ENCODE assay signal across 9 mouse cellular contexts in genomic region chr11:51585608-51586252, GRCm38 (mm10). TPM values are rescaled to one million over a fixed set of nuclear protein-coding genes. Genes with fewer than 3 reads are reported as not detected.
A peak's percentile ranks its signal among the peaks of the same experiment; 100 is the strongest.
DNase-seq lines count a peak whose midpoint lies in the region; ATAC-seq and TF ChIP-seq lines count a peak whose summit lies in the region.
"Had no signal": no experiment of that assay in that cellular context is flagged by ENCODE, and none has a peak within 500 bp of the region (broad histone marks: within the 10 kb centered on the region; RNA-seq: fewer than 3 reads in every experiment).

No protein-coding gene starts in this region.

- peaks cover 8% of the 10 kb centered on the region; the same call in 1 of the 2 replicates for H3K36me3 ChIP-seq in lung, postnatal 0 days (ENCODE audit: insufficient read depth, low read length)
- H3K36me3 ChIP-seq in forebrain, embryonic 16.5 days (ENCODE audit: control insufficient read depth, insufficient read depth), result peaks cover 11% of the 10 kb centered on the region; the same call in 1 of the 2 replicates
- peaks cover 50% of the 10 kb centered on the region for H3K36me3 ChIP-seq in limb, embryonic 13.5 days
- H3K36me3 ChIP-seq in stomach, embryonic 15.5 days, result peaks cover 31% of the 10 kb centered on the region

- no peak overlapping the region for H3K4me3 ChIP-seq in lung, postnatal 0 days (ENCODE audit: low read depth, low read length)
- H3K4me3 ChIP-seq in forebrain, embryonic 16.5 days (replicated peaks; ENCODE audit: low read length), result peak overlapping the region; percentile 70; the same call in 1 of the 2 replicates
- peak overlapping the region; percentile 65 for H3K4me3 ChIP-seq in limb, embryonic 13.5 days
- H3K4me3 ChIP-seq in stomach, embryonic 15.5 days (replicated peaks), result peak overlapping the region; percentile 70

- no peak overlapping the region for H3K27ac ChIP-seq in lung, postnatal 0 days (ENCODE audit: low read length)
- H3K27ac ChIP-seq in forebrain, embryonic 16.5 days (ENCODE audit: low read length), result peak overlapping the region; percentile 96; the same call in 1 of the 2 replicates
- peak overlapping the region; percentile 90; the same call in 1 of the 2 replicates for H3K27ac ChIP-seq in limb, embryonic 13.5 days
- H3K27ac ChIP-seq in stomach, embryonic 15.5 days, result peak overlapping the region; percentile 95; the same call in 1 of the 2 replicates

- TF ChIP-seq CTCF in lung, postnatal 0 days (IDR thresholded peaks at IDR 0.05), result no peak

- WGBS in lung, postnatal 0 days, result 53% methylated on average over 8 of the region's 8 CpGs
- 62% methylated on average over 8 of the region's 8 CpGs for WGBS in forebrain, embryonic 16.5 days
- WGBS in limb, embryonic 13.5 days, result 65% methylated on average over 8 of the region's 8 CpGs
- 55% methylated on average over 8 of the region's 8 CpGs for WGBS in stomach, embryonic 15.5 days

- peak overlapping the region; percentile 82; the same call in 1 of the 2 replicates for H3K9ac ChIP-seq in lung, postnatal 0 days (replicated peaks; ENCODE audit: low read depth)
- H3K9ac ChIP-seq in forebrain, embryonic 16.5 days (replicated peaks; ENCODE audit: low read depth, low read length), result peak overlapping the region; percentile 80
- peak overlapping the region; percentile 83 for H3K9ac ChIP-seq in limb, embryonic 13.5 days
- peak overlapping the region; percentile 75; the same call in 1 of the 2 replicates for H3K9ac ChIP-seq in stomach, embryonic 15.5 days

- no peaks in the 10 kb centered on the region for H3K9me3 ChIP-seq in lung, postnatal 0 days (ENCODE audit: low read length)
- no peaks in the 10 kb centered on the region for H3K9me3 ChIP-seq in forebrain, embryonic 16.5 days (ENCODE audit: control insufficient read depth, low read length)
- 0 out of 2 replicates have a peak, but pooled peaks cover 4% of the 10 kb centered on the region for H3K9me3 ChIP-seq in limb, embryonic 13.5 days
- H3K9me3 ChIP-seq in stomach, embryonic 15.5 days, result no peaks in the 10 kb centered on the region

- DNase-seq in lung, postnatal 0 days (ENCODE audit: low spot score), result no peak
- no peak for DNase-seq in lung, postnatal 25 days (ENCODE audit: low spot score)
- DNase-seq in gastrocnemius, adult 8-10 months (ENCODE audit: low spot score in 2 of 2), result no peak
- DNase-seq in urinary bladder, adult 2 months (ENCODE audit: low spot score), result no peak
- no peak for DNase-seq in urinary bladder, postnatal 14 days (ENCODE audit: low spot score)
- DNase-seq: cerebellum, adult 11-12 months had no signal

- no peak for TF ChIP-seq EP300 in lung, postnatal 0 days (IDR thresholded peaks at IDR 0.05)

- no peaks in the 10 kb centered on the region for H3K27me3 ChIP-seq in lung, postnatal 0 days (replicated peaks; ENCODE audit: insufficient read depth, low read length)
- no peaks in the 10 kb centered on the region for H3K27me3 ChIP-seq in forebrain, embryonic 16.5 days (replicated peaks; ENCODE audit: control insufficient read depth, insufficient read depth, low read length)
- no peaks in the 10 kb centered on the region for H3K27me3 ChIP-seq in limb, embryonic 13.5 days
- no peaks in the 10 kb centered on the region for H3K27me3 ChIP-seq in stomach, embryonic 15.5 days (replicated peaks)

- peak overlapping the region; percentile 90 for H3K4me2 ChIP-seq in lung, postnatal 0 days (replicated peaks; ENCODE audit: low read depth, low read length)
- H3K4me2 ChIP-seq in forebrain, embryonic 16.5 days (ENCODE audit: low read length), result peak overlapping the region; percentile 88
- H3K4me2 ChIP-seq in limb, embryonic 13.5 days (replicated peaks), result peak overlapping the region; percentile 85
- H3K4me2 ChIP-seq in stomach, embryonic 15.5 days, result peak overlapping the region; percentile 80

- ATAC-seq in lung, postnatal 0 days, result no peak
- no peak for ATAC-seq in forebrain, embryonic 16.5 days
- no peak for ATAC-seq in limb, embryonic 13.5 days (ENCODE audit: low FRiP score, low read depth)
- ATAC-seq in stomach, embryonic 15.5 days (ENCODE audit: insufficient read depth, low FRiP score, low read depth), result peak; percentile 13; the same call in 1 of the 2 replicates

- peaks cover 22% of the 10 kb centered on the region for H3K4me1 ChIP-seq in lung, postnatal 0 days (ENCODE audit: insufficient read depth, low read depth, low read length)
- H3K4me1 ChIP-seq in forebrain, embryonic 16.5 days (replicated peaks; ENCODE audit: control insufficient read depth, insufficient read depth, low read length), result peaks cover 14% of the 10 kb centered on the region
- H3K4me1 ChIP-seq in limb, embryonic 13.5 days, result peaks cover 21% of the 10 kb centered on the region
- H3K4me1 ChIP-seq in stomach, embryonic 15.5 days, result peaks cover 30% of the 10 kb centered on the region

RNA-seq across cellular contexts. Expression of gene Phykpl, which starts 1.2 kb away (rescaled TPM):
- 10.8 and 12.0 TPM in 2 replicates for polyA plus RNA-seq in lung, postnatal 0 days (2015; fragmentation: Nextera tagmentation; extraction: Ambion mirVana)
- 11.8 and 13.2 TPM in 2 replicates for polyA plus RNA-seq in forebrain, embryonic 16.5 days (2015; fragmentation: Nextera tagmentation; extraction: Ambion mirVana)
- polyA plus RNA-seq in limb, embryonic 13.5 days (2015; fragmentation: Nextera tagmentation; extraction: Ambion mirVana), result 16.7 and 17.1 TPM in 2 replicates
- 20.6 and 21.7 TPM in 2 replicates for polyA plus RNA-seq in stomach, embryonic 15.5 days (2015; fragmentation: Nextera tagmentation; extraction: Ambion mirVana)
- total RNA-seq in gastrocnemius, adult 8-10 months (2022), result 10 to 100 TPM in 3 of 4 experiments, 1 to 10 TPM in 1; 9.4 to 13.5 (median 12.8) TPM
- polyA plus RNA-seq in urinary bladder, adult 2 months (2012; rRNA removed), result 14.3 and 19.3 TPM in 2 replicates

RNA-seq across cellular contexts. Expression of gene Hnrnpab, which starts 20.9 kb away (rescaled TPM):
- polyA plus RNA-seq in lung, postnatal 0 days (2015; fragmentation: Nextera tagmentation; extraction: Ambion mirVana), result 152 and 167 TPM in 2 replicates
- 441 and 518 TPM in 2 replicates for polyA plus RNA-seq in forebrain, embryonic 16.5 days (2015; fragmentation: Nextera tagmentation; extraction: Ambion mirVana)
- polyA plus RNA-seq in limb, embryonic 13.5 days (2015; fragmentation: Nextera tagmentation; extraction: Ambion mirVana), result 415 TPM in 2 replicates
- polyA plus RNA-seq in stomach, embryonic 15.5 days (2015; fragmentation: Nextera tagmentation; extraction: Ambion mirVana), result 402 and 413 TPM in 2 replicates
- total RNA-seq in gastrocnemius, adult 8-10 months (2022), result 100 to 1,000 TPM in 2 of 4 experiments, 10 to 100 TPM in 2; 91.0 to 116 (median 101) TPM
- 198 and 201 TPM in 2 replicates for polyA plus RNA-seq in urinary bladder, adult 2 months (2012; rRNA removed)

RNA-seq across cellular contexts. Expression of gene Nhp2, which starts 33.8 kb away (rescaled TPM):
- 60.1 and 67.2 TPM in 2 replicates for polyA plus RNA-seq in lung, postnatal 0 days (2015; fragmentation: Nextera tagmentation; extraction: Ambion mirVana)
- polyA plus RNA-seq in forebrain, embryonic 16.5 days (2015; fragmentation: Nextera tagmentation; extraction: Ambion mirVana), result 94.1 and 97.9 TPM in 2 replicates
- polyA plus RNA-seq in limb, embryonic 13.5 days (2015; fragmentation: Nextera tagmentation; extraction: Ambion mirVana), result 129 and 141 TPM in 2 replicates
- 153 and 155 TPM in 2 replicates for polyA plus RNA-seq in stomach, embryonic 15.5 days (2015; fragmentation: Nextera tagmentation; extraction: Ambion mirVana)
- total RNA-seq in gastrocnemius, adult 8-10 months (2022), result 10 to 100 TPM; 23.0 to 28.1 (median 25.8) TPM
- 48.8 and 55.7 TPM in 2 replicates for polyA plus RNA-seq in urinary bladder, adult 2 months (2012; rRNA removed)

RNA-seq across cellular contexts. Expression of gene Rmnd5b, which starts 50.0 kb away (rescaled TPM):
- 43.2 and 46.4 TPM in 2 replicates for polyA plus RNA-seq in lung, postnatal 0 days (2015; fragmentation: Nextera tagmentation; extraction: Ambion mirVana)
- 80.9 and 85.6 TPM in 2 replicates for polyA plus RNA-seq in forebrain, embryonic 16.5 days (2015; fragmentation: Nextera tagmentation; extraction: Ambion mirVana)
- polyA plus RNA-seq in limb, embryonic 13.5 days (2015; fragmentation: Nextera tagmentation; extraction: Ambion mirVana), result 51.8 and 56.1 TPM in 2 replicates
- polyA plus RNA-seq in stomach, embryonic 15.5 days (2015; fragmentation: Nextera tagmentation; extraction: Ambion mirVana), result 39.9 and 43.6 TPM in 2 replicates
- 10 to 100 TPM; 10.5 to 13.0 (median 12.3) TPM for total RNA-seq in gastrocnemius, adult 8-10 months (2022)
- 35.3 and 43.4 TPM in 2 replicates for polyA plus RNA-seq in urinary bladder, adult 2 months (2012; rRNA removed)
